Mouse (Mus musculus) adrenal gland, adult 2 months (tissue): ENCODE results near the gene Gnl1. TPM values are rescaled to one million over a fixed set of nuclear protein-coding genes. Genes with fewer than 3 reads are reported as not detected.
"Not testable (repeated sequence)": the region's sequence is repeated elsewhere in the genome, so short reads cannot be mapped to it uniquely, and the experiment has no call there.

Experiments
- DNase-seq: peaks from one replicate; pipeline ENCODE4 v3.0.0; 2021
- polyA plus RNA-seq: library from polyadenylated mRNA; depleted of rRNA; stranded (reverse); fragments of >200 nt; gene quantifications from 2 replicates; pipeline ENCODE4 v1.2.3, GENCODE M21; 2012
- total RNA-seq, 2 experiments: library from RNA; stranded (reverse); gene quantifications; 2 replicates each; pipeline ENCODE4 v1.2.3; 2021

Gnl1 gene
- total and polyA plus RNA-seq, 3 experiments, result 26.9 to 53.1 (median 38.1) TPM

- peak; percentile 88 for DNase-seq
These were observed 14.7 kb downstream of the Gnl1 start for GRCm38 (mm10) chr17:35994175-35994878.

GRCm38 (mm10) chr17:35994879-35995240, 15.2 kb downstream of the Gnl1 start:
- no peak for DNase-seq

GRCm38 (mm10) chr17:35996949-35997348, 17.3 kb downstream of the Gnl1 start:
- DNase-seq, result peak; percentile 96

- DNase-seq, result peak; percentile 39
These were observed 18.3 kb downstream of the Gnl1 start for GRCm38 (mm10) chr17:35997713-35998510.

GRCm38 (mm10) chr17:35998545-35999305, 19.1 kb downstream of the Gnl1 start:
- DNase-seq, result no peak

- no peak for DNase-seq
These were observed 19.7 kb downstream of the Gnl1 start for GRCm38 (mm10) chr17:35999356-35999755.

GRCm38 (mm10) chr17:36000349-36000748, 20.7 kb downstream of the Gnl1 start:
- no peak for DNase-seq

GRCm38 (mm10) chr17:36001121-36001897, 21.7 kb downstream of the Gnl1 start:
- DNase-seq, result peak; percentile 31

- no peak for DNase-seq
These were observed 22.3 kb downstream of the Gnl1 start for GRCm38 (mm10) chr17:36001966-36002365.

- no peak for DNase-seq
These were observed 23.7 kb downstream of the Gnl1 start for GRCm38 (mm10) chr17:36003331-36003730.

- DNase-seq, result not testable (repeated sequence)
These were observed 24.8 kb downstream of the Gnl1 start for GRCm38 (mm10) chr17:36004409-36004808.

GRCm38 (mm10) chr17:36014977-36015376, 35.3 kb downstream of the Gnl1 start:
- no peak for DNase-seq

- DNase-seq, result no peak
These were observed 37.4 kb downstream of the Gnl1 start for GRCm38 (mm10) chr17:36017046-36017445.

- peak; percentile 57 for DNase-seq
These were observed 39.3 kb downstream of the Gnl1 start for GRCm38 (mm10) chr17:36018979-36019378.

GRCm38 (mm10) chr17:36019519-36019918, 39.9 kb downstream of the Gnl1 start:
- DNase-seq, result no peak

- DNase-seq, result peak; percentile 81
These were observed 40.8 kb downstream of the Gnl1 start, which contains the start of gene H2-T24 for GRCm38 (mm10) chr17:36020191-36021073. H2-T24 (minus strand) TSS chr17:36020560.

- DNase-seq, result no peak
These were observed 41.7 kb downstream of the Gnl1 start for GRCm38 (mm10) chr17:36021309-36021708.

GRCm38 (mm10) chr17:36022098-36022497, 42.4 kb downstream of the Gnl1 start:
- no peak for DNase-seq

- no peak for DNase-seq
These were observed 43.3 kb downstream of the Gnl1 start for GRCm38 (mm10) chr17:36022922-36023321.
